Mouse (Mus musculus) small intestine, adult 2 months (tissue): ENCODE results near the gene Osbpl3.

Source experiments
- CTCF ChIP-seq: fragments of 200-500 bp; IDR thresholded peaks from 2 replicates; pipeline ENCODE4 v1.5.1; 2012; ENCODE audit warnings: low read depth, mild to moderate bottlenecking, control low read depth, inconsistent platforms, low read length, moderate library complexity, mixed read lengths; ENCODE audit not compliant: insufficient replicate concordance, insufficient read length; ENCODE audit errors: extremely low read depth
- POLR2A ChIP-seq: fragments of 200-500 bp; IDR thresholded peaks from 2 replicates; pipeline ENCODE4 v1.6.1; 2012; ENCODE audit warnings: low read depth, mild to moderate bottlenecking, control low read depth, inconsistent platforms, low read length, moderate library complexity

DNA sequence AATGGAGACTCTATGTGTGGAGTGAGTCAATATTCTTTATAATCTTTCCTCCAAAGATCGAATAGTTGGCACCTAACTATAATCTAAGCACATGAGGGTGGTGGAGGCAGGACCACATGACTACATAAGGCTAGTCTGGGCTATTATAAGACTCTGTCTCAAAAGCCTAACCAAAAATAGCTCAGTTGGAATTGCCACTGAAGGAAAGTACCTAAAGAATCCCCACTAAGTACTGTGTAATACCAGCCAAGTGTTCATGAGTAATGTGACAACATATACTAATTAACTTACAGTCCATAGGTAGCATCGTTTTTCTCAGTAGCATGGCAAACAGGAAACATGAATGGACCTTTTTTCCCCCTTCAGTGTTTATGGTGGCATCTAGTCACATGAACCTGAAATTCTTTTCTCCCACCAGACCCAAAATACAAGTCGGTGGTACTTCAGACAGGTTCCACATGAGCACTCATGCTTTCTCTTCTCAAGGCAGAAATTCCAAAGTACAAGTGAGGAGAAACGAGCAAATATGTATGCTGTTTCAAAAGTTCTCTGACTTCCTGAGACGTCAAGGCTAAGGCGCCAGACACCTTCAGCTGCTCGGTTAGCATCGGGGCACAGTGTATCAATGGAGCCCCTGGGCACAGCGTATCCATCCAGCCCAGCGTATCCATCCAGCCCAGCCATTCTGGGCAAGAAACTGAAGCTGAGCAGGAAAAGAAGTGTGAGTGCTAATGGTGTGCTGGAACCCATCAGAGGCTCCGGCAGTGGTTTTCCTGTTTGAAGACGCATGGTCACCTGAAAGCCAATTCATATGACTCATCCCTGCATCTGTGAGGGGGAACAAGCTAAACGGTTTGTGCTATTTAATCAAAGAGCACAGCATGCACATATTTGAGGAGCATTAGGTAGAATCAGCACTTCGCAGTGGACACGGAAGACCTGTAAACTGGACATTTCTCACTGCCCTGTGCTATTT lies 120.9 kb downstream of the Osbpl3 start:
- no peak for TF ChIP-seq POLR2A
- TF ChIP-seq CTCF = no peak
